Mouse (Mus musculus) E14TG2a.4 (cell line): Measurements from ENCODE around the gene A630001G21Rik.

Source experiments
- H3K27me3 ChIP-seq: 2 replicates; pipeline ENCODE4 v1.6.1; 2014; ENCODE audit warnings: low read length, control low read depth; ENCODE audit not compliant: insufficient read depth
- H3K36me3 ChIP-seq: 2 replicates; pipeline ENCODE4 v1.6.1; 2014; ENCODE audit warnings: low read length, control low read depth; ENCODE audit not compliant: insufficient read depth
- H3K4me1 ChIP-seq: replicated peaks from 2 replicates; pipeline ENCODE4 v1.6.1; 2014; ENCODE audit warnings: low read depth, low read length, control low read depth
- H3K4me3 ChIP-seq: replicated peaks from 2 replicates; pipeline ENCODE4 v1.5.1; 2014; ENCODE audit warnings: mild to moderate bottlenecking, low read length
- H3K9me3 ChIP-seq: 2 replicates; pipeline ENCODE4 v1.6.1; 2014; ENCODE audit warnings: low read length, control low read depth
- CTCF ChIP-seq: conservative IDR thresholded peaks from 2 replicates; pipeline ENCODE4 v1.5.1; 2014; ENCODE audit warnings: low read length
- NANOG ChIP-seq: IDR thresholded peaks from 2 replicates; pipeline ENCODE4 v1.6.1; 2014; ENCODE audit warnings: borderline replicate concordance, low read length, mixed read lengths
- POU5F1 ChIP-seq: IDR thresholded peaks from 2 replicates; pipeline ENCODE4 v1.6.1; 2014; ENCODE audit warnings: low read length, borderline replicate concordance

The A630001G21Rik gene

GRCm38 (mm10) chr1:85690544-85690943, 87.9 kb downstream of the A630001G21Rik start:
- Histone ChIP-seq H3K27me3 (no peaks in the 10 kb centered on the region), H3K4me1 (no peaks in the 10 kb centered on the region), H3K9me3 (no peaks in the 10 kb centered on the region), H3K36me3 (no peaks in the 10 kb centered on the region), H3K4me3 (no peak overlapping the region)
- no peak for TF ChIP-seq POU5F1
- TF ChIP-seq CTCF: no peak
- TF ChIP-seq NANOG: no peak

DNA sequence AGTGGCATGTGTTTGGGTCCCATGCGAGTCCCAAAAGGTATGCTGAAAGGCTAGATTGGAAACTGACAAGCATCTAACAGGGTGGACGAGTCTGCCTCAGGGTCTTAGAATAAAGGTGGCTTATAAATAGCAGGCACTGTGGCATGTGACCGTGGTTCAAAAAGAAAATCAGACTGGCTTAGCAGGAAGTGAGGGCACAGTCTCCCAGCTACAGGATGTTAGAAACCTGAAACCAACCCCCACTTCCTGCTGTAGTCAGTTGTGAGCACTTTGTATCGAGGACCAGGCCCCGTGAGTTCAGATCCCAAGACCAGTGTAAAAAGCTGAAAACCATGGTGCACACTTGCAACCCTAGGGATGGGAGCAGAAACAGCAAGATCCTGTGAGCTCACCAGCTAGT, 91.1 kb downstream of the A630001G21Rik start:
- H3K4me1 ChIP-seq: no peaks in the 10 kb centered on the region
- H3K4me3 ChIP-seq: no peak overlapping the region
- TF ChIP-seq CTCF (no peak), POU5F1 (no peak), NANOG (no peak)
- H3K27me3 ChIP-seq: no peaks in the 10 kb centered on the region
- H3K36me3 ChIP-seq: no peaks in the 10 kb centered on the region
- H3K9me3 ChIP-seq: peaks cover 8% of the 10 kb centered on the region

DNA sequence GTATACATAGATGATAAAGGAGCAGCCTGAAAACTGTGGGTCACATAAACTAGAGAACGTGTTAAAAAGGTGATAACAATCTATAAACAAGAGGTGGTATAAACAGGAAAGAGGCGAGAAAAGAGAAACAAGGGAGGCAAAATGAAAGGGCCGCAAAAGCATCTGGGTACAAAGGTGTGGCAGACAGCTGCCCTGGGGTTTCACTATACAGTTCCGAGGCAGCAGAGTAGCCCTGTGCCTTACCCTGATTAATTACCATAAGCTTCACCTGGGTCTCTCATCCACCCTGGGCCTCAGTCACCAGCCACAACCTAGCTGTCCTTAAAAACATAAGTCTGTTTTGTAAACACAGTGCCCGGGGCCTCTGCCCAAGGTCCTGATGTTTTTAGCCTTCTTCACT, 91.8 kb downstream of the A630001G21Rik start:
- Histone ChIP-seq H3K9me3 (peaks cover 8% of the 10 kb centered on the region), H3K4me1 (no peaks in the 10 kb centered on the region), H3K36me3 (no peaks in the 10 kb centered on the region), H3K27me3 (no peaks in the 10 kb centered on the region), H3K4me3 (no peak overlapping the region)
- TF ChIP-seq POU5F1 (no peak), NANOG (no peak), CTCF (no peak)

- H3K27me3 ChIP-seq: no peaks in the 10 kb centered on the region
- H3K9me3 ChIP-seq: peaks cover 8% of the 10 kb centered on the region
- H3K4me1 ChIP-seq: peaks cover 5% of the 10 kb centered on the region; the same call in 1 of the 2 replicates
- H3K36me3 ChIP-seq: no peaks in the 10 kb centered on the region
- no peak overlapping the region for H3K4me3 ChIP-seq
- no peak for TF ChIP-seq POU5F1
- no peak for TF ChIP-seq CTCF
- TF ChIP-seq NANOG: no peak
Measured at GRCm38 (mm10) chr1:85680226-85680625, 98.2 kb downstream of the A630001G21Rik start.
